Mouse (Mus musculus) megakaryocyte, adult 5-6 weeks (primary cell): ENCODE results near the gene Fcrl5. TPM values are rescaled to one million over a fixed set of nuclear protein-coding genes. Genes with fewer than 3 reads are reported as not detected.

ENCODE experiments used
- ATAC-seq: 2 replicates; pipeline ENCODE4 v1.8.0; 2016; ENCODE audit warnings: mild to moderate bottlenecking, inconsistent platforms; ENCODE audit not compliant: poor library complexity, severe bottlenecking
- total RNA-seq, 2 experiments: library from RNA; stranded (forward) in 1 of 2; stranded (reverse) in 1 of 2; fragments of 153-499, 151-499 nt in 1 of 2; fragments of 221-1000, 200-1000 nt in 1 of 2; gene quantifications; 2 replicates each; pipeline versions ENCODE4 v1.2.3 to v1.2.4; 2015 to 2017

Gene Fcrl5
- total RNA-seq, 2 experiments from 2014 or later = not detected

GRCm38 (mm10) chr3:87500088-87501055 is 64.8 kb downstream of the Fcrl5 start:
- peak; percentile 55 for ATAC-seq

DNA sequence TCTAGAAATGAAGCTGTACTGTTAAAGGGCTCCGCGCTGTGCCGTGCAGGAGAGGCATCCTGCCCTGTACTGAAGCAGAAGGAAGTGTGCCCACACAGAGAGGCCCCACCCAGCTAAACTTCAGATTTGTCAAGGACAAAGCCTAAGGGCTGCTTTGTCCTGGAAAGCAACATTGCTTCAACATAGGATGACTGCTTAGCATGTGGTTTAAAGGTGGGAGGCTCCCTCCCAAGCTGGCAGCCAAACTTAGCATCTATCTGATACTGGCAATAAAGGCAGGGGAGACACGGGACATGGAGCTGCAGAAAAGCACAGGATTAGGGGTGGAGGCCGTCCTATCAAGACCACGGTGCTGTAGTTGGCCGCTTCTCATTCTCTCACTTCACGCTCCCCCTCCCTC is 65.6 kb downstream of the Fcrl5 start:
- ATAC-seq = peak; percentile 48

GRCm38 (mm10) chr3:87502771-87503170 is 67.2 kb downstream of the Fcrl5 start:
- ATAC-seq = no peak

- ATAC-seq = peak; percentile 39; the same call in 1 of the 2 replicates
Measured at GRCm38 (mm10) chr3:87504330-87504729, 68.8 kb downstream of the Fcrl5 start.

DNA sequence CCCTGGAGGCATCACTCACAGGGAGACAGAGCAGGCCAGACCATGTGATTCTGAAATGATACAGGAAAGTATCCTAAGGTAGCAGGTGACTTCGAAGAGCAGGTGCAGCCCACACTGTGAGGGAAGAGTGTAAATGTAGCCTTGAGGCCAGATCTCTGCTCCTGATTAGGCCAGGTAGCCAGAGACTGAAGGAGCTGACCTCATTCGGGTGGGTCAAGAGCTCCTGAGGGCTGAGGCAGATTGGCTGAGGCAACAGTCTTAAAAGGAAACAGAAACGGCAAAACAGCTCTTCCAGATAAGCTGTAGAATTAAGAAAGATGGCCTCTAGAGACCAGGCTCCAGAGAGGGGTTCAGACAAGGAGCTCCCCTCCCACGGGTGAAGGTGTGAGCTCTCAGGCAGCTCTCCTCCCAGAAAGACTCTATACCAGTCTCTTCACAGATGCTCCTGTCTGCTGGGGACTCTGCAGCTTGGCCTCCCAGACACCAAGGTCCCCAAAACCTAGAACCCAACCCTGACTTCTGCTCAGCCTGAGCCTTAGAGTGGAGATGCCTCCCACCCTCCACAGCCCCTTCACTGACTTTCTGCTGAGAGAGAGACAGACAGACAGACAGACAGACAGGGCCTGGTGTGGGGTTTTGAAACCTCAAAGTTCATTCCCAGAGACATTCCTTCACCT is 69.3 kb downstream of the Fcrl5 start:
- ATAC-seq = no peak

DNA sequence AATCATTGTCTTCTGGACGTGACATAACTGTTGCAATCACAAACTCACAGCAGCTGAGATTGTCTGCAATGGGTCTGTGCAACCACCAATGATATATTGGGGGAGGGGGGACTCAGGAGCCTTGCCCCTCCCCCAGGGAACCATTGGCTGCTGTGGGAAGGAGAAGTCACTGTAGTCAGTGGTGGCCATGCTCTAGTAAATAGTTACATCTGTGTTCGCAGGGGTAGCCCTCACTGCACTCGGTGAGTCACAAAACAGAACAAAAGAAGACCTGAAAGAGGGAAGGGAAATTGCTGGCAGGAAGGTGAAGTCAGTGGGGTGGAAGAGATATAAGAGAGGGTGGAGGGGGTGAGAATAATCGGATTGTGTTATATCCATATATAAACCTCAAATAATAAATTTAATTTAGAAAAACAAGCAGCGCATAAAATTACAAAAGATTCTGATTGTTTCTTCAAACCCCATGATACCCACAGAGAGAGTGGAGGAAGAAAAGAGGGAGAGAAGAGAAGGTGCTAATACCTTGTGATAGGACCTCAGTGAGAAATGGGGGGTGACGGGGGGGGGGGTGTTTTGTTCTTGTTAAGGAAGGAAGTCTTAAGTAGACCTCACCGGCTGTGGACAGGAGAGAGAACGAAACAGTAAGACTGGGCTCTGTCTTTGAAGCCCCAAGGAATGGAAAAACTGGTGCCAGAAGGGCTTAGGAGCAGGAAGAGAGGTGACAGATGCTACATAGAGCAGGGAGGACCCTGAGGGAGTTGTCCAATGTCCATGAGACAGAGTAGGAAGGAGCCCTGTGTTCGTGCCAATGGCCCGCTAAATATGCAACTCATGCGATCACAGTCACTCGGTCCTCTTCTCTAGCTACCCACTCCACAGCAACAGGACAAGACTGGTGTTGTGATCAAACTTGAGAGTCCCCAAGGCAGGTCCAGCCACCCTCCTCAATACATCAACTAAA is 71.2 kb downstream of the Fcrl5 start:
- ATAC-seq = no peak

DNA sequence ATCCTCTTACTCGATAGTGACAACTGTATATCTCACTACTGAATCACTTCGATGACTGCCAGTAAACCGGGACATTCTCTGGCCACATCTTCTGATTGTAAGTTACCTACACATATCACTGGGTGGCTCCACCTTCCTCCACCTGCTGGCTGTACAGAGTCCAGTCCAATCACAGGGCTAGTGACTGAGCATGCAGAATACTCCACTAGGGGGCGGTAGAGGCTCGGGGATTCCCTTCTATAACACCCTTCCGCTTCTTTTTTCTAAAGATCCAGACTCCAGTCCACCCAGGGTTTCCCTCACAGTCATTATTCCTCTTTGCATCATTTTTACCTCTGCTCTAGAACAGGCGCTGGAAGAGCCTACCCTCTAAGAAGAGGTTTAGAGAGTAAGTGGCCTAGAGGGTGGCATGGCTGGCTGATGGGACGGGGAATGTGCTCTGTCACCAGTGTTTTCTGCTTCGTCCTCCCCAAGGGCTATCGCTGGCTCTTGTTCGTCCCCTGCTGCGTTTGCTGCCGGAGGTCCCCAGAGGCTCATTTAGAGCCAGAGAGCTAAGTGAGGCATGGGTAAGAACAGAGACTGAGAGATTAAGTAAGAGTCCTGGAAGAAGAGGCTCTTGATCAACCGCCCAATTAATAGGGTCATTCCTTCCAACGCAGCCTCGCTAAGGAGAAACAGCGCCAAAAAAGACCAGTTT is 72.8 kb downstream of the Fcrl5 start:
- peak; percentile 78 for ATAC-seq

DNA sequence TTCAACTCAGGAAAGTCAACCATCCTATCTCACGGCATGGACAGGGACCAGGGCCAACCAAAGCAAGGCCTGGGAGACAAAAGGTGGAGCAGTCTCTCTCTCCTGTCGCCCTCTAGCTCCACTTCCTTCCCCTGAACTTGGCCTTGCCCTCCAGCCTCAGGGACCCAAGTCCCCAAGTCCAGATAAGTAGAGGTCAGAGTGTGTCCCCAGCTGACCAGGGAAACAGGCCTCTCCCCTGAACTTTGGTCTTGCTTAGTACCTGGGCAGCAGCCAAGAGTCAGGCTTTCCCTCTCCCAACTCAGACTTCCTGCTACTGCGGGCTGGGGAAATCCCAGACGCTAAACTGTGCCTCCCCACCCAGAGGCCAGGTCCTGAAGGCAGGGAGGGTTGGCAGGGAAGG is 73.5 kb downstream of the Fcrl5 start:
- ATAC-seq = no peak

DNA sequence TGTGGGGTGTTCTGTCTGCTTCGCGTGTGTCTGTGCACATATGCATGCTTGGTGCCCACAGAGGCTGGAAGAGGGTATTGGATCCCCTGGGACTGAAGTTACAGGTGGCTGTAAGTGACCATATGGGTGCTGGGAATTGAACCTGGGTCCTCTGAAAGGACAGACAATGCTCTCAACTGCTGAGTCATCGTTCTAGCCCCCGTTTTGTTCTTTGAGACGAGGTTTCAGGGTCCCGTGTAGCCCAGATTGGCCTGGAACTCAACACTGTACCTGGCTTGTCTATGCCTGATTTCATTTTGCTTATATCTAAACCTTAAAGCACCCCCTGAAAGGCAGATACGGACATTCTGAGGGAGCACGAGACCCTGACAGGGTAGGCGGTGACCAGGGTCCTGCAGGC is 75.3 kb downstream of the Fcrl5 start:
- ATAC-seq = no peak

GRCm38 (mm10) chr3:87511971-87512765 is 76.6 kb downstream of the Fcrl5 start:
- peak; percentile 75 for ATAC-seq

GRCm38 (mm10) chr3:87515567-87516081 is 80.1 kb downstream of the Fcrl5 start:
- ATAC-seq = peak; percentile 71

DNA sequence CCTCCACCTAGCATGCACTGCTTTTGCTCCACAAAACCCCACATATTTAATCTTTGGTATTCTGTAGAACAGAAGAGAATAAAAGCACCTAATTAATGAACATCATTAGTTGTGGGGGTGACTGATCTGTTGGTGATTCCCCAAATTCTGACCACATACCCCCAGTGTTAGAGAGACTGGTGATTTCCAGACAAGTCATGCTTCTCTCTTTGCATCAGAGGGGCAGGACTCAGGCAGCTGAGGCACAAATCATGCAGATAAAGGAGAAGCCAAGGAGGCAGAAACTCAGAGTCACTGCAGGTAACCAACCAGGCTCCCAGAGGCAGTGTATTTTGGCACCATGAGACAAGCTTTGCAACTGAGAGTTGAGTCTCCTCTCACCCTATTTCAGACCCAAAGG is 82.9 kb downstream of the Fcrl5 start:
- no peak for ATAC-seq

DNA sequence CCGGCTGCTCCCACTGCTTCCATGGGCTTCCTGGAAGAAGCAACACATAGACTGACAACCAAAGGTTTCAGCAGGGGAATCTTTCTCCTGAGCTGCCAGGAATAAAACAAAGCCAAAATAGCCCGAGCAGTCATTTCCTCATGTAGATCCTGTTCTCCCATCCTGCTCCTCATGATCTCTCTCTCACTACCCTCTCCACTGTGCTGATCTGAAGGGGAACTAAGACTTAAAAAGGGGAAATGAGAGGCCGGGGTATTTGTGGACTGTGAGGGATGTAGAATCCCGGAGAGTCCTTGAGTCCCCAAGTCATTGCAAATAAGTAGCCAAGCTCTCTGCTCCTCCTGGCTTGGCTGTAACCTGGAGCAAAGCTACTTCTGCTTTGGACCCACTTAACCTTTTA is 85.6 kb downstream of the Fcrl5 start:
- peak; percentile 66 for ATAC-seq

GRCm38 (mm10) chr3:87521833-87522232 is 86.3 kb downstream of the Fcrl5 start:
- ATAC-seq = no peak

DNA sequence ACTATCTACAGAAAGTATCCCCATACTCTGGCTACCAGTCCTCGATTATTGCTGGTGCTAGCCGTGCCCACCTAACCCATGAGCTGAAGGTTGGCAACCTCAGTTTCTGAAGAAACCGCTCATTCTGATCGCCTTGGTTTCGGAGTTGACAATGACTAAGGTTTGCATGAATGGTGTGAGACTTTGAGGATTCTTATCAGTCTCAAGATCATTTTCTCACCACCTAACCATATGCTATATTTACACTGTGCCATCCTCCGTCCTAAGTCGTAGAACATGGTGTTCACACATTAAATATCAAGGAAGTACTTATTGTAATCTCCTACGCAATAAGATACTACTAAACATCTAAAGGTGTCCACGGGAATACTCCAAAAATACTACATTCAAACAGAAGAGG is 88.1 kb downstream of the Fcrl5 start:
- ATAC-seq = no peak

DNA sequence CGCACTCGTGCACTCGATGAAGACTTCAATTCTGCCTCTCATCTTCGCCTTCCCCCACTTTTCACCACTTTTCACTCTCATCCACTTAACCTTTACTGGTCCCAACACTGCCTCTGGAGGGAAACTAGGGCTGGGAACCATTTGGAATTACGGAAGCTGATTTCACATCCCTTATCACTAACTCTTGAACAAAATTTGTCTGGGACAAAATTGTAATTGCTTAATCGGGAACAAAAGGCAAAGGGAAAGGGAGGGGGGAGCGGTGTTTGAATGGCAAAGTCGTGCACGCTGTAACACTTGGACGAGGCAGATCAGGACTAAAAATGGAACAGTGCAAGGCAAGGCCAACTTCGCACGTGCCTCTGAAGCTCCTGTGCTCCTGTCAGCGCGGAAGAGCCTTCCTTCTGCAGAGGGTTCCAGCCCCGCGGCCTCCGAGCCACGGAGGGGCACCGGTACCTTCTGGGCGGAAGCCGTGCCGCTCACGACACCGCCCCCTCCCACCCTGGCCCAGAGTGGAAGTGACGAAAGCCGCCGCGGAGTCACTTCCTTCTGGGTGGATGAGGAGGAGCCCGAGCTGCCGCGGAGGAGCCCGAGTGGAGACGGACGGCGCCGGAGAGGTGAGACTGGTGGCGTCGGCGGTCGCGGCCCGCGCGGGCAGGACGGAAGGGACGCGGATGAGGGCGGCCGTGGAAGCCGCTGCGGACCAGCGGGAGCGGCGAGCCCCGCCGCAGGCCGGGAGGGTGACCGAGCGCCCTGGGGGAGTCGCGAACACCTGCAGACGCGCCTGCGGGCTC is 89.7 kb downstream of the Fcrl5 start, which contains the start of gene Etv3:
Gene Etv3 (plus strand): TSS at position 365 of the 794 bp plus-strand sequence.
- ATAC-seq = peak; percentile 85

DNA sequence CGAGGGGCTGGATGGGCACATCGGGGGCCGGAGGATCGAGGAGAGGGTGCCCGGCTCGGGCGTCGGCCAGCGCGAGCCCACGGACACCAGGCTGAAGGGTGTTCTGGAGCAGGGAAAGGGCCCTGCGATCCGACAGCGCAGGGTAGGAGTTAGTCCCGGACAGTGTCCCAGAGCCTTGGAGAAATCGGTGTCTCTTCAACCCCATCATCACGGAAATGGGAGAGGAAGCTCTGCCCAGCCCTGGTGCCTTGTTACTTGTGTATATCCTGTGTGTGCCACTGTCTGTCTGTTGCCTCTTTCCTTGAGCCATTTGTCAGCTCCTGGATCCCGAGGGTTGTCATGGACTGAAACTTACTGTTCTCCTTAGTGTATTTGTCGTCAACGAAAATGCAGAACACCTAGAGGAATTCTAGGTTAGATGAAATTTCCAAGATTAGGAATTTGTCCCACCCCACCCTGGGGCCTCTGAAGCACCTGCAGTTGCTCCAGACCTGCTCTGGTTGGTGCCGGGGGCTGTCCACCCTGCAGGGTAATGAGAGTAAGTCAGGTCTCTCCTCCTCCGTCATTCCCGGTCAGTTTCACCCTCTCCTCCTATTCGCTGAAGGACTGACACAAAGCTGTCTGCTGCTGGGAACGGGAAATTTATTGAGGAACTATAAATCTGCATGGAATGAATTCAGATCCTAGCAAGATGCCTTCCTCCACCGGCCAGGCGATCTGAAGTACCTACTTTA is 90.4 kb downstream of the Fcrl5 start:
- ATAC-seq = 0 out of 2 replicates have a peak, but pooled peaks have one; percentile 4

- no peak for ATAC-seq
Measured at GRCm38 (mm10) chr3:87527139-87527538, 91.6 kb downstream of the Fcrl5 start.
